Mouse (Mus musculus) forebrain, embryonic 10.5 days (tissue): Measurements from ENCODE around the gene Thbs1. TPM values are rescaled to one million over a fixed set of nuclear protein-coding genes. Genes with fewer than 3 reads are reported as not detected.
"Not testable (repeated sequence)": the region's sequence is repeated elsewhere in the genome, so short reads cannot be mapped to it uniquely, and the experiment has no call there.

Source experiments
- DNase-seq: peaks from one replicate; pipeline ENCODE4 v3.0.0-alpha.2; 2017; ENCODE audit warnings: low spot score; ENCODE audit errors: extremely low spot score
- H3K27ac ChIP-seq: fragments of 300-500 bp; sonication (generic); 2 replicates; pipeline ENCODE4 v1.5.1; 2016; ENCODE audit warnings: mild to moderate bottlenecking
- H3K27me3 ChIP-seq: fragments of 300-500 bp; sonication (generic); 2 replicates; pipeline ENCODE4 v1.6.1; 2016; ENCODE audit warnings: mild to moderate bottlenecking; ENCODE audit not compliant: poor library complexity, severe bottlenecking
- H3K36me3 ChIP-seq: fragments of 300-500 bp; sonication (generic); replicated peaks from 2 replicates; pipeline ENCODE4 v1.6.1; 2016; ENCODE audit warnings: mild to moderate bottlenecking, moderate library complexity
- H3K4me1 ChIP-seq: fragments of 300-500 bp; sonication (generic); 2 replicates; pipeline ENCODE4 v1.6.1; 2016
- H3K4me3 ChIP-seq: fragments of 300-500 bp; sonication (generic); 2 replicates; pipeline ENCODE4 v1.5.1; 2016; ENCODE audit warnings: mild to moderate bottlenecking, moderate library complexity
- H3K9me3 ChIP-seq: fragments of 300-500 bp; sonication (generic); 2 replicates; pipeline ENCODE4 v1.6.1; 2016; ENCODE audit warnings: mild to moderate bottlenecking, moderate library complexity
- WGBS: fragments of 180-500 bp; shearing (Covaris S2); methylation state at CpG from one replicate; pipeline ENCODE4 v1.1.7; 2016; 5-methylcytosine and 5-hydroxymethylcytosine counted together
- polyA plus RNA-seq: library from polyadenylated mRNA; unstranded; fragments of >200 nt; fragmentation: Nextera tagmentation; extraction: Ambion mirVana; gene quantifications from 2 replicates; pipeline ENCODE4 v1.2.1, GENCODE M21; 2016

The Thbs1 gene
- polyA plus RNA-seq, 1 experiment from 2014 or later, result 40.0 TPM

- no peak for DNase-seq
- no peak overlapping the region for H3K27ac ChIP-seq
- peaks cover 41% of the 10 kb centered on the region for H3K4me1 ChIP-seq
- no peaks in the 10 kb centered on the region for H3K9me3 ChIP-seq
- no peaks in the 10 kb centered on the region for H3K27me3 ChIP-seq
- 91% methylated on average over 5 of the region's 5 CpGs for WGBS
- peaks cover 35% of the 10 kb centered on the region for H3K36me3 ChIP-seq
- no peak overlapping the region for H3K4me3 ChIP-seq
Observed at GRCm38 (mm10) chr2:118127516-118128288, 16.0 kb downstream of the Thbs1 start.

GRCm38 (mm10) chr2:118128313-118128712 is 16.6 kb downstream of the Thbs1 start:
- WGBS, result 74% methylated on average over 3 of the region's 3 CpGs
- no peak overlapping the region for H3K27ac ChIP-seq

GRCm38 (mm10) chr2:118137071-118137470 is 25.4 kb downstream of the Thbs1 start:
- WGBS, result 91% methylated on average over 9 of the region's 9 CpGs
- no peaks in the 10 kb centered on the region for H3K9me3 ChIP-seq
- no peaks in the 10 kb centered on the region for H3K27me3 ChIP-seq

More at GRCm38 (mm10) chr2:118128313-118128712, 16.6 kb downstream of the Thbs1 start:
- H3K36me3 ChIP-seq, result peaks cover 29% of the 10 kb centered on the region
- DNase-seq, result no peak
- no peaks in the 10 kb centered on the region for H3K9me3 ChIP-seq
- H3K27me3 ChIP-seq, result no peaks in the 10 kb centered on the region
- H3K4me1 ChIP-seq, result peaks cover 41% of the 10 kb centered on the region
- no peak overlapping the region for H3K4me3 ChIP-seq

GRCm38 (mm10) chr2:118137776-118138175 is 26.1 kb downstream of the Thbs1 start:
- Histone ChIP-seq H3K36me3 (no peaks in the 10 kb centered on the region), H3K4me3 (no peak overlapping the region), H3K4me1 (peaks cover 3% of the 10 kb centered on the region; the same call in 1 of the 2 replicates), H3K27ac (no peak overlapping the region), H3K27me3 (no peaks in the 10 kb centered on the region), H3K9me3 (no peaks in the 10 kb centered on the region)
- WGBS, result 91% methylated on average over 2 of the region's 2 CpGs
- DNase-seq, result no peak

More at GRCm38 (mm10) chr2:118137071-118137470, 25.4 kb downstream of the Thbs1 start:
- Histone ChIP-seq H3K4me3 (no peak overlapping the region), H3K4me1 (peaks cover 3% of the 10 kb centered on the region; the same call in 1 of the 2 replicates), H3K27ac (no peak overlapping the region), H3K36me3 (no peaks in the 10 kb centered on the region)
- no peak for DNase-seq

GRCm38 (mm10) chr2:118139261-118139660 is 27.6 kb downstream of the Thbs1 start:
- Histone ChIP-seq H3K27me3 (no peaks in the 10 kb centered on the region), H3K27ac (no peak overlapping the region), H3K4me3 (no peak overlapping the region), H3K9me3 (no peaks in the 10 kb centered on the region), H3K4me1 (peaks cover 3% of the 10 kb centered on the region; the same call in 1 of the 2 replicates), H3K36me3 (no peaks in the 10 kb centered on the region)
- WGBS, result 90% methylated on average over 6 of the region's 6 CpGs
- DNase-seq, result no peak

- H3K27me3 ChIP-seq, result no peaks in the 10 kb centered on the region
- peak overlapping the region; percentile 56; the same call in 1 of the 2 replicates for H3K27ac ChIP-seq
- H3K36me3 ChIP-seq, result no peaks in the 10 kb centered on the region
- peaks cover 3% of the 10 kb centered on the region; the same call in 1 of the 2 replicates for H3K4me1 ChIP-seq
- DNase-seq, result no peak
- WGBS, result 90% methylated on average over 10 of the region's 10 CpGs
- H3K9me3 ChIP-seq, result no peaks in the 10 kb centered on the region
- no peak overlapping the region for H3K4me3 ChIP-seq
Observed at GRCm38 (mm10) chr2:118141651-118142050, 30.0 kb downstream of the Thbs1 start.

- H3K4me1 ChIP-seq, result peaks cover 12% of the 10 kb centered on the region
- 81% methylated on average over 3 of the region's 3 CpGs for WGBS
- DNase-seq, H3K4me3 ChIP-seq, H3K27ac ChIP-seq, H3K36me3 ChIP-seq, H3K9me3 ChIP-seq, H3K27me3 ChIP-seq: not testable (repeated sequence)
Observed at GRCm38 (mm10) chr2:118147749-118148148, 36.1 kb downstream of the Thbs1 start.

- DNase-seq, result no peak
Observed at GRCm38 (mm10) chr2:118148321-118149142, 36.9 kb downstream of the Thbs1 start.

GRCm38 (mm10) chr2:118149855-118150563 is 38.3 kb downstream of the Thbs1 start:
- H3K4me1 ChIP-seq, result peaks cover 12% of the 10 kb centered on the region
- no peaks in the 10 kb centered on the region for H3K36me3 ChIP-seq
- H3K27me3 ChIP-seq, result no peaks in the 10 kb centered on the region
- DNase-seq, result no peak
- H3K4me3 ChIP-seq, result no peak overlapping the region
- no peak overlapping the region for H3K27ac ChIP-seq
- H3K9me3 ChIP-seq, result no peaks in the 10 kb centered on the region
- WGBS, result 86% methylated on average over 12 of the region's 12 CpGs

More at GRCm38 (mm10) chr2:118148321-118149142, 36.9 kb downstream of the Thbs1 start:
- Histone ChIP-seq H3K27ac (0 out of 2 replicates have a peak overlapping the region, but pooled peaks have one; percentile 51), H3K9me3 (no peaks in the 10 kb centered on the region), H3K4me3 (no peak overlapping the region), H3K27me3 (no peaks in the 10 kb centered on the region), H3K4me1 (peaks cover 12% of the 10 kb centered on the region), H3K36me3 (no peaks in the 10 kb centered on the region)
- WGBS, result 81% methylated on average over 4 of the region's 4 CpGs

- Histone ChIP-seq H3K4me1 (peaks cover 64% of the 10 kb centered on the region), H3K27ac (0 out of 2 replicates have a peak overlapping the region, but pooled peaks have one; percentile 74)
- 81% methylated on average over 3 of the region's 3 CpGs for WGBS
Observed at GRCm38 (mm10) chr2:118158095-118158494, 46.4 kb downstream of the Thbs1 start.

GRCm38 (mm10) chr2:118159126-118159525 is 47.5 kb downstream of the Thbs1 start:
- H3K27me3 ChIP-seq, result no peaks in the 10 kb centered on the region
- H3K27ac ChIP-seq, result peak overlapping the region; percentile 74

More at GRCm38 (mm10) chr2:118158095-118158494, 46.4 kb downstream of the Thbs1 start:
- H3K36me3 ChIP-seq, result no peaks in the 10 kb centered on the region
- H3K4me3 ChIP-seq, result no peak overlapping the region
- no peaks in the 10 kb centered on the region for H3K9me3 ChIP-seq
- H3K27me3 ChIP-seq, result no peaks in the 10 kb centered on the region
- DNase-seq, result no peak

GRCm38 (mm10) chr2:118160547-118160946 is 48.9 kb downstream of the Thbs1 start:
- H3K36me3 ChIP-seq, result no peaks in the 10 kb centered on the region

More at GRCm38 (mm10) chr2:118159126-118159525, 47.5 kb downstream of the Thbs1 start:
- peaks cover 74% of the 10 kb centered on the region for H3K4me1 ChIP-seq
- 75% methylated on average over 6 of the region's 6 CpGs for WGBS
- no peaks in the 10 kb centered on the region for H3K9me3 ChIP-seq
- no peak overlapping the region for H3K4me3 ChIP-seq
- H3K36me3 ChIP-seq, result no peaks in the 10 kb centered on the region
- DNase-seq, result no peak

More at GRCm38 (mm10) chr2:118160547-118160946, 48.9 kb downstream of the Thbs1 start:
- Histone ChIP-seq H3K27ac (peak overlapping the region; percentile 74), H3K4me3 (no peak overlapping the region), H3K27me3 (no peaks in the 10 kb centered on the region), H3K4me1 (peaks cover 85% of the 10 kb centered on the region), H3K9me3 (no peaks in the 10 kb centered on the region)
- 12% methylated on average over 6 of the region's 6 CpGs for WGBS
- DNase-seq, result peak; percentile 44
